Mouse (Mus musculus) frontal cortex, postnatal 10 days (tissue): ENCODE results near the gene Stx8.

ENCODE experiments used
- DNase-seq, 2 experiments: peaks; one replicate each; pipeline ENCODE4 v3.0.0; 2022; ENCODE audit warnings: low spot score in 2 of 2, mixed read lengths in 1 of 2

Gene Stx8

GRCm38 (mm10) chr11:68035303-68035891 is 69.4 kb downstream of the Stx8 start:
- DNase-seq, result no peak

- no peak for DNase-seq
Observed at GRCm38 (mm10) chr11:68036133-68036959, 70.4 kb downstream of the Stx8 start.

GRCm38 (mm10) chr11:68037093-68037492 is 71.1 kb downstream of the Stx8 start:
- DNase-seq, result no peak

- DNase-seq, result no peak
Observed at GRCm38 (mm10) chr11:68038101-68038500, 72.1 kb downstream of the Stx8 start.

- no peak for DNase-seq
Observed at GRCm38 (mm10) chr11:68044181-68044580, 78.2 kb downstream of the Stx8 start.

GRCm38 (mm10) chr11:68046916-68047315 is 80.9 kb downstream of the Stx8 start:
- DNase-seq, result no peak

GRCm38 (mm10) chr11:68049261-68050165 is 83.5 kb downstream of the Stx8 start:
- DNase-seq, result no peak

GRCm38 (mm10) chr11:68050725-68051124 is 84.7 kb downstream of the Stx8 start:
- no peak for DNase-seq

GRCm38 (mm10) chr11:68051305-68051704 is 85.3 kb downstream of the Stx8 start:
- no peak for DNase-seq

GRCm38 (mm10) chr11:68058466-68059201 is 92.6 kb downstream of the Stx8 start:
- DNase-seq, result no peak

- no peak for DNase-seq
Observed at GRCm38 (mm10) chr11:68060651-68061050, 94.7 kb downstream of the Stx8 start.

GRCm38 (mm10) chr11:68062116-68062515 is 96.1 kb downstream of the Stx8 start:
- DNase-seq, result no peak

- no peak for DNase-seq
Observed at GRCm38 (mm10) chr11:68067806-68068205, 101.8 kb downstream of the Stx8 start.

GRCm38 (mm10) chr11:68070086-68070485 is 104.1 kb downstream of the Stx8 start:
- DNase-seq, result no peak

GRCm38 (mm10) chr11:68071836-68072235 is 105.8 kb downstream of the Stx8 start:
- no peak for DNase-seq

- no peak for DNase-seq
Observed at GRCm38 (mm10) chr11:68072597-68073210, 106.7 kb downstream of the Stx8 start.

- no peak for DNase-seq
Observed at GRCm38 (mm10) chr11:68074686-68075085, 108.7 kb downstream of the Stx8 start.

GRCm38 (mm10) chr11:68075331-68075730 is 109.3 kb downstream of the Stx8 start:
- DNase-seq, result no peak

GRCm38 (mm10) chr11:68079756-68080155 is 113.8 kb downstream of the Stx8 start:
- no peak for DNase-seq

GRCm38 (mm10) chr11:68080999-68081398 is 115.0 kb downstream of the Stx8 start:
- DNase-seq, result no peak

GRCm38 (mm10) chr11:68082756-68083155 is 116.8 kb downstream of the Stx8 start:
- DNase-seq, result no peak
